Mouse (Mus musculus): ENCODE results near the gene Gm8232.
"Not testable (repeated sequence)": the region's sequence is repeated elsewhere in the genome, so short reads cannot be mapped to it uniquely, and the experiment has no call there.

GRCm38 (mm10) chr14:44384233-44384632 is 49.2 kb upstream of the Gm8232 start:
- not testable (repeated sequence) for TF ChIP-seq CTCF (IDR thresholded peaks at IDR 0.05; ENCODE audit: control insufficient read depth, insufficient read depth, insufficient read length); USF1 (IDR thresholded peaks at IDR 0.05; ENCODE audit: low read depth); CEBPB (IDR thresholded peaks at IDR 0.05; ENCODE audit: low read depth); FOSL1 (IDR thresholded peaks at IDR 0.05; ENCODE audit: insufficient read depth, low read length, poor library complexity, severe bottlenecking); MAX (IDR thresholded peaks at IDR 0.05); MYOD1 (IDR thresholded peaks at IDR 0.05; ENCODE audit: control insufficient read depth, insufficient read length, low read depth)
